Mouse (Mus musculus) spleen, adult 2 months (tissue): ENCODE data around the gene Olfr976.

Experiments used
- CTCF ChIP-seq: fragments of 200-500 bp; IDR thresholded peaks from 2 replicates; pipeline ENCODE4 v1.5.1; 2011; ENCODE audit warnings: mild to moderate bottlenecking, inconsistent platforms; ENCODE audit not compliant: insufficient read depth, insufficient read length, insufficient replicate concordance; ENCODE audit errors: extremely low read depth
- POLR2A ChIP-seq: fragments of 200-500 bp; IDR thresholded peaks from 2 replicates; pipeline ENCODE4 v1.6.1; 2011; ENCODE audit warnings: low read depth, low read length, inconsistent platforms

DNA sequence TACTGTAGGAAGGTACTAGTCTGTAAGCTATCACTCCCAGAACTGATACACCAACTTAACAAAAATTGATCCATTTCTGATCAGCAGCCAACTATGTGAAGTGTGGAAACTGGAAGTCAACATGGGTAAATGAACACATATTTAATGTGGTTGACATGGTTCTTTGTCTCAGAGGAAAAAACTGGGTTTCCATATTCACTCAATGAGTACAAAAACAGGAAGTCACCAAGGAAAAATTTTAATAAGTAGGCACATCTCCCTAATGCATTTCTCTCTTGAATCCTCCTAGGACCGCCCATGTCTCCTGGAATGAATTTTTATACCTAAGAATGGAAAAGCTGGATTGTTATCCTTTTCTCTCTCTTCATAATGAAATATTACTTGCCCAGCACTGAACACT, 48.5 kb upstream of the Olfr976 start, which contains the start of gene Olfr980:
- no peak for TF ChIP-seq POLR2A
- TF ChIP-seq CTCF = no peak
